Mouse (Mus musculus) right cerebral cortex, postnatal 10 days (tissue): ENCODE data around the gene Hepacam.

ENCODE experiments used
- DNase-seq, 2 experiments: peaks; one replicate each; pipeline ENCODE4 v3.0.0; 2021; ENCODE audit warnings: low spot score in 2 of 2

Gene Hepacam

DNA sequence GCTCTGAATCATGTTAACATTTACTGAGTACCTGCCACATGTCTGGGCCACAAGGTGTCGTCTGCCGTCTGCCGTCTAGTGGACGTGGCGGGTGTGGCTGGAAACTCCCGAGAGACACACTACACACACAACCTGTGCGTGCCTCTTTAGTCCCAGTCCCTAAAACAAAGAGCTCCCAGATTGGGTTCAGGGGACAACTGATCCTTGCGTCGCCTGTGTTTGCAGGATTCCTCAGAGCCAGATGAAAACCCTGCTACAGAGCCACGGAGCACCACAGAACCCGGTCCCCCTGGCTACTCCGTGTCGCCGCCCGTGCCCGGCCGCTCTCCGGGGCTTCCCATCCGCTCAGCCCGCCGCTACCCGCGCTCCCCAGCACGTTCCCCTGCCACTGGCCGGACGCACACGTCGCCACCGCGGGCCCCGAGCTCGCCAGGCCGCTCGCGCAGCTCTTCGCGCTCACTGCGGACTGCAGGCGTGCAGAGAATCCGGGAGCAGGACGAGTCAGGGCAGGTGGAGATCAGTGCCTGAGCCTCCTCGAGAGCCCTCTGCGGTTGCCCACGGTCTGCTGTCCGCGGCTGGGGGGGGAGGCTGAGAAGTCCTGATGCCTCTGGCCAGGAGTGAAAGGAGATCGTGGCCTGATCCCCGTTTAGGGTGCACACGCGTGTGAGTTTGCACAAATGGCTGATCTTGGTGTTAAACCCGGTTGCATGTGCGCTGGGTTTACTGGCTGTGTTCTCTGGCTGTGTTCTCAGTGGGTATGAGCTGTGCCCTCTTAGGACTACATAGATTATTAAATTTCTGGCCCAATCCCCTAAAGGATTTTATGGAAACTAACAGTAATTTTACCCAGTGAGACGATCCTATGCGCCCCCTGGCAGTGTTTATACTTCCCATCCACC is 17.4 kb downstream of the Hepacam start:
- no peak for DNase-seq

DNA sequence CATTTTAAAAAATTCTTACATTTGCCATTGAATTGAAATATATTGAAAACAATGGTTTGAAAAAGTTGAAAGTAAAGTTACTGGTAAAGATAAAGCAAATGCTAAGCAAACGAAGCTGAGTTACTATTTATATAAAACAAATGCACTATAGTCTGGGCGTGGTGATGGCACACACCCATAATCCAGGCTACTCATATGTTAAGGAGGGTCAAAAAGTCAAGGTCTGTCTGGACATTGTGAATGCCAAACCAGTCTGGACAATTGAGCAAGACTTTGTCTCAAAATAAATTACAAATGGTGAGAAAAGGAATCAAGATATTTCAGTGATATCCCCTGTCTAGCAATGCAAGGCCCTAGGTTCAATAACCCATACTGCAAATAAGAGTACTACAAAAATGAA is 23.7 kb downstream of the Hepacam start:
- DNase-seq = no peak

DNA sequence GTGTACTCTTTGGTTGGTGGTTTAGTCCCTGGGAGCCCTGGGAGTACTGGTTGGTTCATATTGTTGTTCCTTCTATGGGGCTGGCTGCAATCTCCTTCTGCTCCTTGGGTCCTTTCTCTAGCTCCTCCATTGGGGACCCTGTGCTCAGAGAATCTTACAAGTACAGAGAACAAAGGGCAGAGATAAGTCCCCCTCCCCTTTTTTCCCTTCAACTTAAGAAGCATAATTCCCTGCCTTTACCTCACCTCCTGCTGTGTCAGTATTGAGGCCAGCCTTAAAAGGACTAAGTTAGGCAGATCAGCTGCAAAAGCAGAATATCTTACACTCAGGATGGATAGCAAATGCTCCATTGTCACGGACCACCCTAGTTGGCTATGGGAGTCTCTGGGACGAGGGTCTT is 24.9 kb downstream of the Hepacam start:
- DNase-seq = no peak

DNA sequence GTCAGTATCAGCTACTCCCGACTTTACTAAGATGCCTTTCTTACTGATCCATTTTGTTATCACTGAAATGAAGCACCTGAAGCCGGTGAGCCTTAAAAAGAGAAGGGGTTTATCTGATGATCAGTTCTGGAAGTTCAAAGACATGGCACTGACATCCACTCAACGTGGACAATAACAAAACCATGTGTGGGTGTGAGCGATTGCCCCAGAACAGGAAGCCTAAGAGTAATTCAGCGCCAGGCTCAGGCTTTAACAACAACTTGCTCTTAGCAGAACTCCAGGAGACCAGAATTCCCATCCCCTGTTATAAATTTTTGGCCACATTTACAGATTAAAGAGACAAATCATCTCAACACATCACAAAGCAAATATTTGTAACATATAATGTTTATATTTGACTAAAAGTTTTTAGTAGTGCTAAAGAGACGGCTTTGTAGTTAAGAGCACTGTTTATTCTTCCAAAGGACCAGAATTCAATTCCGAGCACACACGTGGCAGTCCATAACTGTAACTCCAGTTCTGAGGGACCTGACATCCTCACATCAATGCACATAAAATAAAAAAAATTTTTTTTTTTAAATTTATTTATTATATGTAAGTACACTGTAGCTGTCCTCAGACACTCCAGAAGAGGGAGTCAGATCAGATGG is 26.5 kb downstream of the Hepacam start:
- no peak for DNase-seq

DNA sequence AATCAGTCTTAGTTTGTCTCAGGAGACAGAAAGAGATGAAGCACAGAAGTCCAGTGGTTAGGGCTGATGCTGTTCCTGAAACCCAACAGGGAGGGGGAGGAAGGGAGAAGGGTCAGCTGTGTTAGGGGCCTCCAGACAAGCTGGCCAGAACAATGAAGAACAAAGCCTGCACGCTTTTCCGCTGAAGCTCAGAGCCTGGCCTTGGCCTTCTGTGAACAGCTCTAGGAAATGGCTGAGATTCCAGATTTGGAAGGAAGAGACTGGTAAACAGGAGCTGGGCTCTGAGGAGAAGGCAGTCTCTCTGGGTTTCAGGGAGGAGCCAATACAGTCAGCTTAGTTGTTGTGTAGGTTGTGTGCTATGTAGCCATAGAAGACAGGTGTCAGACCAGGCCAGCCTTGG is 33.4 kb downstream of the Hepacam start:
- no peak for DNase-seq

DNA sequence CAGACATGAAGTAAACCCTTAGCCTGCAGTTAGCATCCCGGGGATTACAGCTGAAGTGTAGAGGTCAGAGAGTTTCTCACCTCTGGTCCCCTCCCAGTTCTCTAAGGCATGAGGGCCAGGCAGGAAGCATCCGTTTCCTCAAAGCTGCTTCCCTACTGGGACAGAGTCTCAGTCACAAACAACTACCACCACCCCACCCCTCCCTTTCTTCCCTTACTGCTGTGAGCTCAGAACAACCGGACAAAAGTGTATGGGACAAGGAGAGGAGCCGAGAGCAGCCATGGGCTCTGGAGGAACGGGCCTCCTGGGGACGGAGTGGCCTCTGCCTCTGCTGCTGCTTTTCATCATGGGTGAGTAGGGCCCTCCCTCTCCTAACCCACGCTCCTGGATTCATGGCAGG is 34.7 kb downstream of the Hepacam start, which contains the start of gene Robo4:
Robo4 (plus strand) TSS at position 96 of the 400 bp plus-strand sequence.
- no peak for DNase-seq

DNA sequence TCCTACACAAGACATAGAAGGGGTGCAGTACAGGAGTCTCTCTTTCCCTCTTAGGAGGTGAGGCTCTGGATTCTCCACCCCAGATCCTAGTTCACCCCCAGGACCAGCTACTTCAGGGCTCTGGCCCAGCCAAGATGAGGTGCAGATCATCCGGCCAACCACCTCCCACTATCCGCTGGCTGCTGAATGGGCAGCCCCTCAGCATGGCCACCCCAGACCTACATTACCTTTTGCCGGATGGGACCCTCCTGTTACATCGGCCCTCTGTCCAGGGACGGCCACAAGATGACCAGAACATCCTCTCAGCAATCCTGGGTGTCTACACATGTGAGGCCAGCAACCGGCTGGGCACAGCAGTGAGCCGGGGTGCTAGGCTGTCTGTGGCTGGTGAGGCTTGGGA is 35.4 kb downstream of the Hepacam start:
- no peak for DNase-seq

DNA sequence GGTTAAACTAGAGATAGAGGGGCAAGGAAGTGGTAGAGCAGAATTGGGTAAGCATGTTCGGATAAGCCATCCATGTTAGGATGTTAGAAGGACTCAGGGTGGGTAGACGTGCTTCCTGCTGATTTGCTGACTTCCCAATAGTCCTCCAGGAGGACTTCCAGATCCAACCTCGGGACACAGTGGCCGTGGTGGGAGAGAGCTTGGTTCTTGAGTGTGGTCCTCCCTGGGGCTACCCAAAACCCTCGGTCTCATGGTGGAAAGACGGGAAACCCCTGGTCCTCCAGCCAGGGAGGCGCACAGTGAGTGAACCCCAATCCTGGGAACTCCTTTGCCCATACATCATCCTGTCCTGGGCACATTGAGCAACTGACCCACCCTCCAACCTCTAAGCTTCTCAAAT is 35.9 kb downstream of the Hepacam start:
- no peak for DNase-seq

DNA sequence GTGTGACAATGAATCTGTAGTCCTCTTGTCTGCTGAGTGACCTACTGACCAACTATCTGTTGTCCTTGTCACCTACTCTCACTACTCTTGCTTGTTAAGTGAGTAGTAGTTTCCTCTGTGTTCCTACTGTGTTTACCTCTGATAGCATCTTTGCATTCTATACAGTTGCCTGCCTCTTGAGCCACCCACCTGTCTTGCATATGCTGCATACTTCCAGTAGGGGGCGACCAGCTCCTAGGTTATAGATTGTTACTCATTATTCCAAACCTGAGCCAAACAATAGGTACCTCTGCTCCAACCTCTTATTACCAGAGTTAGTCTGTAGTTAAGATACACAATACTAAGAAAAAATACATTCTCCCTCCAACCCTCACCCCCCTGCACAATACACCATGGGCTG is 39.2 kb downstream of the Hepacam start:
- peak in 1 of 2 experiments; percentile 25 for DNase-seq

DNA sequence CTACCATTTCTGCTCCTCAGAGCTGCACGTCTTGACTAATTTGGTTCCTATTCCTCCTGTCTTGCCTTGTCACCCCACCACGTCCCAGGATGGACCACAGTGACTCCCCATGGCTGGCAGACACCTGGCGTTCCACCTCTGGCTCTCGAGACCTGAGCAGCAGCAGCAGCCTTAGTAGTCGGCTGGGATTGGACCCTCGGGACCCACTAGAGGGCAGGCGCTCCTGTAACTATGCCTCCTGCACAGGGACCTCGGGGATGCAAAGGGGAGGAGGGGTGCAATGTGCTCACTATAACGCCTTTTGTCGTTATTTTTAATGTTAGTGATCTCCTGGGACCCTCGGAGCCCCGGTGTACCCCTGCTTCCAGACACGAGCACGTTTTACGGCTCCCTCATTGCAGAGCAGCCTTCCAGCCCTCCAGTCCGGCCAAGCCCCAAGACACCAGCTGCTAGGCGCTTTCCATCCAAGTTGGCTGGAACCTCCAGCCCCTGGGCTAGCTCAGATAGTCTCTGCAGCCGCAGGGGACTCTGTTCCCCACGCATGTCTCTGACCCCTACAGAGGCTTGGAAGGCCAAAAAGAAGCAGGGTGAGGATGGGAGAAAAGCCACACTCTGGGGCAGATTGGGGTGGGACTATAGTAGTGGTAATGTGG is 40.8 kb downstream of the Hepacam start:
- DNase-seq = no peak

DNA sequence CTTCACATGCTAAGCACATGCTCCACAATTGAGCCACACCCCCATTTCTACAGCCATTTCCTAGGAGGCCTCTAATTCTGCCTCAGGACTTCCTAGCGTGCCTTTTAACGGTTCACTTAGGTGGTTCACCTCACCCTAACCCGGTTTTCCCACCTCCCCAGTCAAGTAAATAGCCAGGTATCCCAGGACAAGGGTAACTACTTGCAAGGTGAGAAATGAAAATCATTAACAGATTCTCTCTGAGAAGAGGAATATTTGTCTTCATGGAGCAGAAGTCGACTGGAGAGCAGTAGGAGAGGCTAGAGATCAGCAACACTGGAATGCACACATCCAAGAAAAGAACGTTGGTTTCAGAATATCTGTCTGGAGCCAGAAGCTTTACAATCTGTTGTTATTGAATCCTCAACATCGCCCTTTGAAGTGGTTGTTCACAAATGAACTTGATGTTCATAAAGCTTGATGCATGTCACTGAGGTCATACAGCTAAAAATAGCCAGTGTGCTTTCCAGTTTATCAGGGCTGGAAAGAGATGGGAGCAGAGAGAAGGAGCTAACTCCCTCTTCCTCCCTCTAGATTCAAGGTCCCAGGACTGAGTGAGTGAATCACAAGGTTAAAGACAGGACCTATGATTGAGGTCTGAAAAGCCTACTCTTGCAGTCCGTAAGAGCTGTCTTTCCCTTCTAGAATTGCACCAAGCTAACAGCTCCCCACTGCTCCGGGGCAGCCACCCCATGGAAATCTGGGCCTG is 42.7 kb downstream of the Hepacam start:
- no peak for DNase-seq

DNA sequence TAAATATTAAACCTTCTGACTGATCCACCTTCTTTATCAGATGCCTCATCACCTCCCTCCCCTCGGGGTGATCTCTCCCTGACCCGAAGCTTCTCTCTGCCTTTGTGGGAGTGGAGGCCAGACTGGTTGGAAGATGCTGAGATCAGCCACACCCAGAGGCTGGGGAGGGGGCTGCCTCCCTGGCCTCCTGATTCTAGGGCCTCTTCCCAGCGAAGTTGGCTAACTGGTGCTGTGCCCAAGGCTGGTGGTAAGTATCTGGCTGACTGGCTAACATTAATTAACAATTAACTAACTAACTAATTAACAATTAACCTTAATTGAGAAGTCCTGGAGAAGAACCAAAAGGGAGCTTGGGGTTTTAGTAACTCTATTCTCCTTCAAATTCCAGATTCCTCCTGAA is 45.8 kb downstream of the Hepacam start:
- DNase-seq = no peak

DNA sequence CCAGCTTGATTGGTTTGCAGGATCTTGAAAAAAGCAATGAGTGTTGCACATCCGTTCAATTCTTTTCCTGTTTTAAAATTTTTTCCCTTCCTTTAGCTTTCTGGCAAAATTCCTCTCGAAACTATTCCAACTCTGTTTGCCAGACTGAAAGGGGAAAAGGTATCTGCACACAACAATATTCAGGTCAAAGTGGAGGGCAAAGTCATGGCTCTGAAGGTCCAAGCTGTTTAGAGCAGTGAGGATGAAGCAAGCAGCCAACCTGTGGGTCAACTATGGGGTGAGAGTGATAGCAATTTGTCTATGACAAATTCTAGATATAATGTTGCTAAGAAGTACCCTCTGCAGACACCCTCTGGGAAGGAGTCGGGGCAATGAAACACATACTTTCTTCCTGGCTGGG is 47.5 kb downstream of the Hepacam start:
- no peak for DNase-seq

DNA sequence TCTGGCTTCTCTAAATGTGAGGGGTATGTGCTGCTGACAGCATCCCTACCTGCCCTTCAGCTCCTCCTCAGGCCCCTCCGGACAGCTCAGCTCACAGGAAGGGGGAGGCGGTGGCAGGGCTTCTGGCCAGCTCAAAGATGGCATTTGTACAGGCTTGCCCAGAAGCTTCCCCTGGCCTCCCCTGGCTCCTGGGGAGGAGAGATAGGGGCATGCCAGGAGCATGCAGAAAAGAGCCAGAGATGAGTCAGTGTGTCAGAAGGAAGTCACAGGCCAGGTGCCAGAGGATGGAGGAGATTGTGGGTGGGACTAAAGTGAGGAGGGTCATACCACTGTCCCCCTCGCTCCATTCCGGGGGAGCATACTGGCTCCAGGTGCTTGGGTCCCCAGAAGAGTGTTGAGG is 51.6 kb downstream of the Hepacam start:
- DNase-seq = no peak

DNA sequence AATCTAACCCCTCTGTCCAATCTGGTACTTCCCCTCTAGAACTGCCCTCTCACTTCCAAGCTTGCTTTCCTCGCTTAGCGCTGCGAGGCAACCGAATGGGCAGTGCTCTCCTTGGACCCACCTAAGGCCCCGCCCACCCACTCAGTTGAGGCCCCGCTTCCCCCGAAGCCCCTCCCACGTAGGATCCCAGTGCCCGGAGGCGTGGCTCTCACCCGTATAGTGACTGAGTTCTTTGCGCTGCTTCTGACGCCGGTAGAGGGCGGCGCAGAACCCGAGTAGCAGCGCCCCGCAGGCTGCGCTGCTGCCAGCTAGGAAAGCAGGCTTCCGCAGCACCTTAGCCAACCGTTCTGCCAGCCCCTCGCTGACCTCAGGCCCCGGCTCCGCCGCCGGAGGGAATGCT is 53.5 kb downstream of the Hepacam start:
- DNase-seq = peak; percentile 80 to 81

DNA sequence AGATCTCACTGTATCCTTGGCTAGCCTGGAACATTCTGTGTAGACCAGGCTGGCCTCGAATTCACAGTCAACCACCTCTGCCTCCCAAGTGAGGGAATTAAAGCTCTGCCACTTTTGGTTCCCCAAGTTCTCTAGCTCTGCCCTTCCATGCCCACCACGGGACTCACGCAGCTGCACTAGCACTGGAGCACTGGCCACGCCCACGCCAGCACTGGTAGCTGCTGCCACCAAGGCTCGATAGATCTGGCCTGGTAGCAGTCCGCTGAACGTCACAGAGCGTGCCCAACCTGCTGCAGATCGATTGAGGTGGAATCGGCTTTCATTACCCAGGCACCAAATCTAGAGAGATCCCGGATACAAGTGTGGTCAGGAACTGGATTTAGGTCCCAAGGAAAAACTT is 54.1 kb downstream of the Hepacam start:
- no peak for DNase-seq

DNA sequence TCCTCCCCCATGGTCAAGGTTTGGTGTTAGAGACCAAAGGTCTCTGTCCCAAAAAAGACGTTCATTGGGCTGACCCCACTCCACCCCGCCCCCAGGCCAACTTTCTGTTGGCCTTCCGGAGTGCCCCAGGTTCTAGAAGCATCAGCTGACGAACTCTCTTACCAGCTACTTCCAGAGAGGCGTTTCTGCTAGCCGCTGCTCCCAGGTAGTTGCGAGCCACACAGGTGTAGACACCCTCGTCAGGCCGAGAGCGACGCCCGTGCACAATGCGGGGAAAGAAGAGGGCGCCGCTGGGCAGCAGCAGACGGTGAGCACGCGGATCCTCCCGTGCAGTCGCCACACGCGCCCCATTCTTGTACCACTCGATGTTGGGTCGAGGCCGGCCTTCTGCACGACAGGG is 62.2 kb downstream of the Hepacam start:
- DNase-seq = no peak

DNA sequence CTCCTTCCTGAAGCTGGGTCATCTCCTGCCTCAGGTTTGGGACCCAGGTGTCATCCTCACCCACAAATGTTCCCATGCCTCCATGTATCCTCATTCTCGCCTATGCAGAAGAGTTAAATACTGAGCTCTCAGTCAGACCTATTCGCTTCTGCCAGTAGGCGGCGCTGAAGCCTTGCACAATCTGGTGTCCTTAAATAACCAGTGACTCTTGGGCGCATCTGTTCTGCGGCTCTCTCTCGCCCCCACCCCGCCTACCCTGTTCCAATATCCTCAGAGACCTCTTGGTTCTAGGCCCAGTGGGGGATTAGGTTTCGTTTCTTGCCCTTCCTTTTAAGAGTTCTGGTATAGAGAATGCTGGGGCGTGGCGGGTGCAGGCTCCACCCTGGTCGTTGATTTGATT is 63.4 kb downstream of the Hepacam start:
- DNase-seq = peak; percentile 95 to 96

DNA sequence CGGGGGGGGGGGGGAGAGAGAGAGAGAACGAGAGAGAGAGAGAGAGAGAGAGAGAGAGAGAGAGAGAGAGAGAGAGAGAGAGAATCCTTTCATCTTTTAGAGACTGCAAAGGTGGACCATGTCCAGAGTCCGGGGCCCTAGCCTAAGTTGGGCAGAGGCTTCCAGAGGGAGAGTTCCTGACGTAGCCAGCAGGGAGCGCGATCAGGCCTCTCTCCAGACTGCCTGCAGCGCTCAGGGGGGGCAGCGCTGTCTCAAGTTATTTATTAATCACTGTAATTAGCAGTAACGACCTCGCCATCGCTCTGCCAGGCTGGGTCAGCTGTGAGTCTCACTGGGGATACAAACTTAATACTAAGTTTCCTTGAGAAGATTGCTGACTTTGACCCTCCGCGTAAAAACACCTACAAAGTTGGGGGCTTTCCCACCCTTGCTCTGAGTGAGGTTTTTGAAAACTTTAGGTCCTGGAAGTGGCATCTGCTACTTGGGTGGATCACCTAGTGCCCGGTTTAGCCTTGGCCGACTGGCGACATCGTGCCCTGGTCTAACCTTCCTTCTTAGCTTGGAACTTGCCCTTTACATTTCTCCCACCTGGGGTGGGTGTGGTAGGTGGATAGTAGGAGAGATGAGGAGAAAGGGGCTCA is 65.0 kb downstream of the Hepacam start:
- DNase-seq = peak; percentile 60 to 75

DNA sequence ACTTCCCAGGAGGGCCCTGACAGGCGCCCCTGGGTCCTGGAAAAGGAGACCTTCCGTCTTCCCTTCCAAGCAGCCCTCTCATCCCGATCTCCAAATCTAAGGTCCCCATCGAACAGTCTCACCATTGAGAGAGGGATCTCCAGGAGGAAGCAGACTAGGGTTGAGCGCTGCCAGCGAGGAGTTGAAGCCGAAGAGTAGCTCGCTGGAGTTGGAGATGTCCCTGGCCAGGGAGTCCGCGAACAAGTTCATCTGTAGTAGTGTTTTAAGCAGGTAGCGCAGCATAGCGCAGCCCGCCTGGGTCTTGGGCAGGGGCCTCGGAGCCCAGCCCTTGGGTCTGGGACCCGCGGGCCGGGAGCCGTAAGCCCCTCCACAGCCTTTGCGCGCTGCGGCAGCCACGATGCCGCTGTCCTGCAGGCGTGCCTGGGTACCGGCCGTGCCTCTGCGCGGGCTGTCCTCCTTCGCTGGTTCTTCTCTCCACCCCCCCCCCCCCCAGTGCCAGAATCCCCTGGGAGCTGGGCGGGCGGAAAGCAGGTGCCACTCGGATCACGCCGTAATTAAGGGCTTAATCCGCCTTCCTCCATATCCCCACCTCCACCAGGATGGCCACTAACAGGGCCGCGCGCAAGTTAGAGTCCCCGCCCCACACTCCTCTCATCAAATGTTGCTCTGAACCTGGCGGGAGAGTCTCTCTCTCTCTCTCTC is 65.7 kb downstream of the Hepacam start, which contains the start of gene Robo3:
Robo3 (minus strand) TSS at position 527 of the 702 bp plus-strand sequence.
- no peak for DNase-seq
